Mouse (Mus musculus) neutrophil, adult 59 days (primary cell): ENCODE results near the gene Zc4h2. TPM values are rescaled to one million over a fixed set of nuclear protein-coding genes. Genes with fewer than 3 reads are reported as not detected.

Experiments
- total RNA-seq, 2 experiments: library from RNA; stranded (reverse); gene quantifications; 1 replicate in 1 of 2; 2 replicates in 1 of 2; pipeline ENCODE4 v1.2.4; 2023

The Zc4h2 gene
- 1 to 10 TPM in 1 of 2 experiments, under 1 TPM in 1; 0.79 to 1.2 TPM for total RNA-seq

GRCm38 (mm10) chrX:95657804-95658599, at the start of gene Zc4h2:
Gene Zc4h2 (minus strand): TSS chrX:95658509.

Other genes with a start within 250 kb of the Zc4h2 start
- 1 to 10 TPM; 2.0 to 2.7 TPM for gene Amer1, start 213.6 kb downstream of the Zc4h2 start, total RNA-seq
- gene Asb12, start 100.5 kb downstream of the Zc4h2 start, total RNA-seq = not detected
- not detected for gene Pfn5, start 100.4 kb downstream of the Zc4h2 start, total RNA-seq
- gene Zc3h12b, start 53.2 kb upstream of the Zc4h2 start, total RNA-seq = not detected